Mouse (Mus musculus) spleen, adult 2 months (tissue): ENCODE measurements around the gene Iqgap3.

ENCODE experiments used
- CTCF ChIP-seq: fragments of 200-500 bp; IDR thresholded peaks from 2 replicates; pipeline ENCODE4 v1.5.1; 2011; ENCODE audit warnings: mild to moderate bottlenecking, inconsistent platforms; ENCODE audit not compliant: insufficient read depth, insufficient read length, insufficient replicate concordance; ENCODE audit errors: extremely low read depth
- POLR2A ChIP-seq: fragments of 200-500 bp; IDR thresholded peaks from 2 replicates; pipeline ENCODE4 v1.6.1; 2011; ENCODE audit warnings: low read depth, low read length, inconsistent platforms

GRCm38 (mm10) chr3:88073631-88074030 is 8.1 kb upstream of the Iqgap3 start:
- no peak for TF ChIP-seq CTCF
- TF ChIP-seq POLR2A: no peak
